Mouse (Mus musculus): ENCODE results near the gene AC140267.1.

GRCm38 (mm10) chr15:80225208-80225607 is 10.4 kb upstream of the AC140267.1 start:
- no peak for TF ChIP-seq POLR2A (IDR thresholded peaks at IDR 0.05; ENCODE audit: insufficient read depth, low read depth, low read length)
- TF ChIP-seq CTCF (IDR thresholded peaks at IDR 0.05; ENCODE audit: insufficient read depth, low read depth, low read length) = peak; percentile 86; the same call in 1 of the 2 replicates
